Mouse (Mus musculus) heart, adult 2 months (tissue): ENCODE measurements at regions not wholly inside any gene's neighbourhood (a gene's known extent, or its start where the extent isn't known, plus 50 kb on each side); places are given as distances from the start of the nearest gene placed in this dataset.
"Not testable (repeated sequence)": the region's sequence is repeated elsewhere in the genome, so short reads cannot be mapped to it uniquely, and the experiment has no call there.

Experiments used
- DNase-seq, 2 experiments: peaks; one replicate each; pipeline ENCODE4 v3.0.0; 2021
- H3K27ac ChIP-seq: fragments of 200-600 bp; 2 replicates; pipeline ENCODE4 v1.8.1; 2022
- H3K27me3 ChIP-seq: fragments of 200-500 bp; 2 replicates; pipeline ENCODE4 v1.6.1; 2012; ENCODE audit warnings: mild to moderate bottlenecking, low read length, inconsistent platforms, mixed read lengths; ENCODE audit not compliant: control insufficient read depth, insufficient read depth
- H3K36me3 ChIP-seq: fragments of 200-500 bp; 2 replicates; pipeline ENCODE4 v1.6.1; 2012; ENCODE audit warnings: low read length, inconsistent platforms; ENCODE audit not compliant: control insufficient read depth, insufficient read depth
- H3K4me1 ChIP-seq: fragments of 200-500 bp; 2 replicates; pipeline ENCODE4 v1.6.1; 2011; ENCODE audit warnings: low read length; ENCODE audit not compliant: control insufficient read depth, insufficient read depth
- H3K4me3 ChIP-seq: fragments of 200-600 bp; 2 replicates; pipeline ENCODE4 v1.8.1; 2022
- H3K79me2 ChIP-seq: fragments of 200-500 bp; replicated peaks from 2 replicates; pipeline ENCODE4 v1.6.1; 2012; ENCODE audit warnings: mild to moderate bottlenecking, inconsistent platforms, low read length, moderate library complexity, mixed read lengths; ENCODE audit not compliant: control insufficient read depth, insufficient read depth
- H3K9ac ChIP-seq: fragments of 200-500 bp; 2 replicates; pipeline ENCODE4 v1.6.1; 2012; ENCODE audit warnings: low read depth, mild to moderate bottlenecking, control low read depth, inconsistent platforms, low read length, mixed read lengths
- CTCF ChIP-seq: fragments of 200-600 bp; IDR thresholded peaks from 2 replicates; pipeline ENCODE4 v1.8.1; 2022; ENCODE audit warnings: antibody characterized with exemption, mild to moderate bottlenecking, moderate library complexity
- EP300 ChIP-seq: fragments of 200-500 bp; IDR thresholded peaks from 2 replicates; pipeline ENCODE4 v1.6.1; 2011; ENCODE audit warnings: low read depth, low read length, control low read depth; ENCODE audit not compliant: insufficient read depth
- POLR2A ChIP-seq: fragments of 200-500 bp; IDR thresholded peaks from 2 replicates; pipeline ENCODE4 v1.6.1; 2011; ENCODE audit warnings: mild to moderate bottlenecking, low read depth, low read length, control low read depth; ENCODE audit not compliant: insufficient read depth
- WGBS: fragments of 180-500 bp; shearing (Covaris S2); methylation state at CpG from one replicate; pipeline ENCODE4 v1.1.7; 2018; 5-methylcytosine and 5-hydroxymethylcytosine counted together
- intact Hi-C: fragments of 180-260 bp; cut with DNase I; formaldehyde crosslinking; loops from one replicate; pipeline ENCODE4 v1.15.1; 2025

DNA sequence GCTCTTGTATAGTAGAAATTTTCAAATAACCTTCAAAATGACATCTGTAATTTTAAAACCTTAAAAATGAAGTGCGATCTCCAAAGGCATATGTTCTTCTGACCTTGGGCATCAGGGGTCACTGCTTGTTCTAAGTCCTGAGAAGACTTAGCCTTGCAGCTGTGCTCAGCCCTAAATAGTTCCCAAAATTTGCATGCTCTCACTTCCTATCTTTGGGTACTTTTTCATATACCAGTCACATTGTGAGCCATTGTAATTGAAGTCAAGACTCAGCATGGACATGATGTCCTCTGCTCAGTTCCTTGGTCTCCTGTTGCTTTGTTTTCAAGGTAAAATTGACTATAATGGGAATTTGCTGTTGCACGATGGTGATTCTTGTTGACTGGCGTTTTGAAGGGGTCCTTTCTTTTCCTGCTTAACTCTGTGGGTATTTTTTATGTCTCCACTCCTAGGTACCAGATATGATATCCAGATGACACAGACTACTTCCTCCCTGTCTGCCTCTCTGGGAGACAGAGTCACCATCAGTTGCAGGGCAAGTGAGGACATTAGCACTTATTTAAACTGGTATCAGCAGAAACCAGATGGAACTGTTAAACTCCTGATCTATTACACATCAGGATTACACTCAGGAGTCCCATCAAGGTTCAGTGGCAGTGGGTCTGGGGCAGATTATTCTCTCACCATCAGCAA is 1144.6 kb upstream of the Tacstd2 start:
- no peaks in the 10 kb centered on the region for H3K27me3 ChIP-seq
- 65% methylated on average over 3 of the region's 3 CpGs for WGBS
- H3K79me2 ChIP-seq, result no peaks in the 10 kb centered on the region
- intact Hi-C loops, result no loop called here
- H3K27ac ChIP-seq, result no peak overlapping the region
- no peaks in the 10 kb centered on the region for H3K4me1 ChIP-seq
- DNase-seq, result no peak
- H3K9ac ChIP-seq, result no peak overlapping the region
- no peaks in the 10 kb centered on the region for H3K36me3 ChIP-seq
- TF ChIP-seq EP300 (no peak), CTCF (no peak), POLR2A (no peak)
- no peak overlapping the region for H3K4me3 ChIP-seq

DNA sequence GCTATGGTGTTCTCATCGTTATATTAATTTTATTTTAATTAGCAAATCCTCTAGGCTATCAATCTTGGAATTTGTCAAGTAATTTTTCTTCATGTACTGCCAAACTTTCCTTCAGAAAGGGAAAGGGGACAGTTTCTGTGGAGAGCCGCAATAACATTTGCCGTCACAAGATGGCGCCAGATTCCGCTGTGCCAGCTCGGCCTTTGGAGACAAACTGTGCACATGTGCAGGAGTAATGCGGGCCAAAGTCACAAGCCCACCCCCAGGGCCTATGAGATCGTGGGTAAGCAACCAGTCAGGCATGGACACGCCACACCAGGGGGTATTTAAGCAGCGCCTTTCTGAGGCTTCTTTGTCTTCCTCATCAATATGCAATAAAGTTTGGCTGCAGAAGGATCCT is 1132.8 kb upstream of the Tacstd2 start:
- H3K4me3 ChIP-seq, H3K27ac ChIP-seq, H3K4me1 ChIP-seq, DNase-seq, H3K79me2 ChIP-seq, intact Hi-C loops, H3K9ac ChIP-seq, H3K27me3 ChIP-seq, H3K36me3 ChIP-seq: not testable (repeated sequence)
- peak; percentile 63 for TF ChIP-seq CTCF
- 3% methylated on average over 10 of the region's 10 CpGs for WGBS

- not testable (repeated sequence) for H3K9ac ChIP-seq, H3K27ac ChIP-seq, DNase-seq, H3K79me2 ChIP-seq, H3K4me3 ChIP-seq, H3K36me3 ChIP-seq, H3K27me3 ChIP-seq, H3K4me1 ChIP-seq
- intact Hi-C loops, result loop anchor here (2.0 kb wide), 1 partner anchor 46 kb away; no protein-coding TSS in a partner anchor
Observed at GRCm38 (mm10) chr6:68632309-68632708, 1096.7 kb upstream of the Tacstd2 start.

DNA sequence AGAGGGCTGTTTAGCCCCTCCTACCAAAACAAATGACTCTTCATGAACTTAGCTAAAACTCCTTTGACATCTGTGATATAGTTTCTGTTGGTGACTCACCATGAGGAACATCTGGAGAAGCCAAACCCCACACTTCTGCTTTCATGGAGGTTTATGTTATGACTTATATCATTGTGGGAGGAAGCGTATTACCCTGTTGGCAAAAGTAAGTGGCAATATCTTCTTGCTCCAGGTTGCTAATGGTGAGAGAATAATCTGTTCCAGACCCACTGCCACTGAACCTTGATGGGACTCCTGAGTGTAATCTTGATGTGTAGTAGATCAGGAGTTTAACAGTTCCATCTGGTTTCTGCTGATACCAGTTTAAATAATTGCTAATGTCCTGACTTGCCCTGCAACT is 1096.2 kb upstream of the Tacstd2 start:
- Histone ChIP-seq H3K36me3 (no peaks in the 10 kb centered on the region), H3K4me3 (no peak overlapping the region), H3K27me3 (no peaks in the 10 kb centered on the region), H3K27ac (no peak overlapping the region), H3K4me1 (no peaks in the 10 kb centered on the region), H3K9ac (no peak overlapping the region), H3K79me2 (no peaks in the 10 kb centered on the region)
- intact Hi-C loops, result loop anchor here (2.0 kb wide), 1 partner anchor 47 kb away; no protein-coding TSS in a partner anchor
- no peak for DNase-seq
- 51% methylated on average over 1 of the region's 1 CpGs for WGBS
- TF ChIP-seq CTCF (no peak), POLR2A (no peak)

DNA sequence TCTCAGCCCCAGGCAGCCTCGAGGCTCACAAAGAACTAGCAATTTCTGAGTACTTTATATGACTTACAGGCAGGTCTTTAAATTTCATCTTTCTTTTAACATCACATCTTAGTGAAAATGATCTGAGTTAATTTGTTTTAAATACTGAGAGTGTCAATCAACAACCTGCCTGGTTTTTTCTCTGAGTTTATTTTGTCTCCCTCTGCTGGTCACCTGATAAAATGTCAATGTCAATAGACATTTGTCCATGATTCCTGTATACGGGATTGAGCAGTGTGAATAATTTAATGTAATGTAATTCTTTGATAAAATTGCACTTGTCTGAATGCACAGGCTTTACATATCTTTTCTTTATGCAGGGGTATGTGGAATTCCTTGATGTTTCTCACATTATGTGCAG is 1070.4 kb upstream of the Tacstd2 start:
- no peaks in the 10 kb centered on the region for H3K27me3 ChIP-seq
- intact Hi-C loops, result no loop called here
- H3K36me3 ChIP-seq, result no peaks in the 10 kb centered on the region
- no peak overlapping the region for H3K4me3 ChIP-seq
- 61% methylated on average over 2 of the region's 2 CpGs for WGBS
- H3K79me2 ChIP-seq, result no peaks in the 10 kb centered on the region
- no peak for DNase-seq
- no peak overlapping the region for H3K27ac ChIP-seq
- H3K4me1 ChIP-seq, result no peaks in the 10 kb centered on the region
- TF ChIP-seq CTCF, result no peak
- TF ChIP-seq POLR2A, result no peak
- TF ChIP-seq EP300, result no peak
- no peak overlapping the region for H3K9ac ChIP-seq
